Mouse (Mus musculus) adrenal gland (tissue): Measurements from ENCODE around the gene Acbd6.

ENCODE experiments used
- intact Hi-C: fragments of 180-260 bp; cut with DNase I; formaldehyde crosslinking; loops from one replicate; pipeline ENCODE4 v1.15.1; 2025

Acbd6 gene

DNA sequence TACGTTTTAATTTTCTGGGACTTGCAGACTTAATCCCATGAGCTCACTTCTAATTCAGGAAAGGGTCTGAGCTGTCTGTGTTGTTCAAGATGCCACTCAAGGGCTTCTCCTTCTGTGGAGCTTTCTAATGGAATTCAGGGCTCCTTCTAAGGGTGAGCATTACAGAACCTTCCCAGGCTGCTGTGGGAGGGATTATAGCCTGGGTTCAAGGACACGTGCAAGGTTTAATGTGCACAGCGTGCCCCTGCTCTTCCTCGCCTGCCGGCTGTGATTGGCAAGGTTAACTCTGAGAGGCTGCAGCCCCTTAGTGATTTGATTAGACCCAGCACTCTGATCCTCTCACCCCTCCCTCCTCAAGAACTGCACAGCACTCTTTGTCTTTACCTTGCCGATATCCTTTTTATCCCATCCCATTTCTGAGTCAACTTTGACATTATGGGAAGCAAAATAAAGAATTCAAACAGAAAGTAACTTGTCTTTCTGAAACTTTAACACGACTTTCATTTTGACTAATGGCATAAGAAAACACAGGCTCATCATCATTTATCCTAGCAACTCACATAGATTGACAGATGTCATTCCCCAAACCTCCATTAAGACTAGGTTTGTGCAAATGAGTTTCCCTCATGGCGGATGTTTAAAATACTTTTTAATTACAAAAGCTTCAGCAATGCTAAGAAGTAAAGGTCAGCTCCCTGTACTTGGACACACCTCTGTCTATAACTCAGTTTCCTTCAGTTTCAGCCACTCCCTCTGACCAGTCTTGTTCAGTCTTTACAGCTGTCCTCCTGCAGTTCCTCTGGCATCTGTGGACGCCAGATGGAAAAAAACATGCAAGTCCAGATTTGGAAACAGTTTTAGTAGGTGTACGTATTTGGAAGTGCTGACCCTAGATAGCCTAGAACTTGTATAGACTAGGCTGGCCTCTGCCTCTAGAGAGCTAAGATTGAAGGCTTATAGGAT, 88.7 kb downstream of the Acbd6 start:
- intact Hi-C loops: no loop called here

DNA sequence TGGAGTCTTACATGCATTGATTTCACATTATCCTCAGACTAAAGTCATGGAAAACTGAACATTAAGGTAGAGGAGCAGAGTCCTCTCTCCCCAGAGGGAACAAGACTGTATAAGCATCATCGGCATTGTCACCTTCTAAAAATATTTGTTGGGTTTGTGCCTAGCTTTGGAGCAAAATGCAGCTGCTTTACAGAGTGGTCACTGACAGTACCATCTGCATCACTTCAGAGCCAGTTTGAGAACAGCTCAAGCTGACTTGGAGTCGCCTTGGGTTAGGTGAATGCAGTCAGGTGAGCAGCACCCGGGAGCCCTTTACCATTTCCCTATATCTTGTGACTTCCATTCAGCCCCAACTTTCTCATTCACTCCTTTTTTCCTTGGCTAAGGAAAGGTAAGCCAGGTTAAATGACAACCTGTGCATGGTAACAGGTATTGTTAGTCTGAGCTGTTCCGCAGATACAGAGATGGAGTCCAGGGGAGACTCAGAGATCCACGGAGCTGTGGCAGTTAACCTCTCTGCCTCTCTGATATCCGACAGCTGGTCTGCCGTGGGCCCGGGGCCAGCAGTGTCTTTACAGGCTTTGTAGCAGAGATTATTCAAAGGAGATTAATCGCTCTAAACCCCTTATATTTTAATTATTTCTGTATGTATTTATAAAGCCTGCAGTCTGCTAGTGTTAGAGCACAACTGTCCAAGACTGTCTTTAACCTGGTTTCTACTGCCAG, 92.4 kb downstream of the Acbd6 start:
- intact Hi-C loops: no loop called here

DNA sequence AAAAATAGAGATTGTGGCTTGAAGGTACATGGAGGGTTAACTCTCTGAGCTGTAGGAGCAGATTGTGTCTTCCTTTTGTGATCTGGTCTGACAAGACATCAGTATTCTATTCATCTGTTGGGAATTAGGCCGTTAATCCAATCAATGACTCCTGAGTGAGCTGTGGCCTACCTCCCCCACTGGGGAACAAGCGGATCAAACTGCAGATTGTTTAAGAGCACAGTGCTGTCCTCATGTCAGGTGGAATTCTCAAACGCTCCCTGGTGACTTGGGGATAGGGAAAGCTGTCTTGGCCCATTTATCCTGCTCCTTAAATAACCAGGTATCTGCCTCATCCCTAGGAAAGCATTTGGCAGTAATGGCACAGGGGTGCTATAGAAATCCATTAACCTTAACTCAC, 97.0 kb downstream of the Acbd6 start:
- intact Hi-C loops: no loop called here

DNA sequence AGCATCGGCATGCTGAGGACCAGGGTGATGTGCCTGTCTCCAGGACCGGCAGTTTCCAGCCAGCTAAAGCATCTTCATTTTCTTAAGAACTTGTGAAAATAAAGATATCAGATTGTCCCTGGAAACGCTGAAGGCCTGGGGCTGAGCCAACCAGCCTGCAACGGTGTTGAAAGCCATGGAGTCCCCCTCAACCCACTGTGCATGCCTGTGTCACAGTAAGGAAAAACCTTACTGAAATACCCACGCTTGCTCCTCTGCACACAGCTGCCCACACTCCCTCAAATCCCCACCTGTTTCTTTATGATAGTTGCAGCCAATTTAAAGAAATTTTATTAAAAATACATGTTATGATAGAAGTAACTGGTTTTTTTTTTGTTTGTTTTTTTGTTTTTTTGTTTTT, 98.4 kb downstream of the Acbd6 start:
- intact Hi-C loops: no loop called here

DNA sequence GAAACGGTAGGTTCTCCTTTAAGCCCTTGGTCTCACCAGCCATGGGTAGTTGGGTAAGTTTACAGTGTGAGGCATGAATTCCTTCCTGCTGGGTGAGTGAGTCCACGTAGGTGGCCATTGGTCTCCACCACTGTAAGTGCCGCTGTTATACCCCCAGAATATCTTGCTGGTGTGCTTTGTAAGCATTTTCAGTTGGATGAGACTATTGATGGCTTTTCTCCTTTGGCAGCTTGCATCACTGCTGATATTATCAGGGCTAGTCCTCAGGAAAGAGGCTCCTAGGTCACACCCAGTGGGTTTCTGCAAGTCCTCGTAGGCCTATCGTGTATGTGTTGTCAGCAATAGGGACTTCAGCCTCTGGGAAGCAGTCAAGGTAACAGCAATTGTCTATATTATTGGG, 106.1 kb downstream of the Acbd6 start:
- intact Hi-C loops: no loop called here

DNA sequence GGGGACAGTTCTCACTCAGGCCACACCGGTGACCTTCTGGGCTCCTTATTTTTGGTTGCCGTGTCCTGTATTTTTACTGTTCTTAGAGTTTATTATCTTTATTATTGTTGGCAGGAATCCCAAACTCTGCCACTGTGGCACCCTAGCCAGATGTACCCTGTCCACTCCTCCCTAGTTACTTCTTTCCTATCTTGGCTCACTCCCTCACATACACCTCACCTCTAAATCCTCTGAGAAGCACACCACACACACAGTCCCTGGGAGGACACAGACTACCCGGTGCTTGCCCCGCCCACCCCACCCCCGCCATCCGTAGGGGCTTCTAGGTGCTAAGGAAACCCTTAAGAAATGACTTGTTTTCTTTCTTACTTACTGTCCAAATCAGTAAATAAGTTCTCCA, 117.7 kb downstream of the Acbd6 start:
- intact Hi-C loops: no loop called here

DNA sequence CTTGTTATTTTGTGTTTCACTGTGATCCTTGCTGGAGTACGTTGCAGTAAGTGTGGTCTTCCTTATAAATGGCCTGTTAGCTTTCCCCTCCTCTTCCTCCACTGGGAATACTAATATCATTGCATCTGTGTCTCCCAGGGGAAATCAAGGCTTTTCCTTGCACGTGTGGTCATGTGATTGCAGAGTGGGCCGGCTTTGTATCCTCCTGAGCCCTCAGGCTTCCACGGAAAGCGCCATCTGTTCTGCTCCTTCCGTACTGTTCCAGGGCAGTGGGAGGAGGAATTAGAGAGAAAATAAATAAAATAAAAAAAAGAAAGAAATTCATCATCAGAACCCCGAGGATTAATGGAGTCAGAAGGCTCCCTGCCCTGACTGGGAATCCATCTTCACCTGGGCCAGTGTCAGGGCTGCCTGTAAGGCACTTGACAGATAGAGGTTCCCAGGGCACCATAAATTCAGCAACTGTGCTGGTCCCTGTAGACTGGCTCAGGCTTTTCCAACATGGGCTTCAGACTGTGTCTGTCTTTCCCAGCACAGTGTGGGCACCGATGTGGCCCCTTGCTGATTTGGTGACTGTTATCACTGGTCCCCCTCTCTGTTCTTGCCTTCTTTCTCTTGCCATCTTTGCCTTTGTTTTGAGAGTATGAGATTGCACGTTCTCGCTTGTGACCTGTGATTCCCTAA, 123.3 kb downstream of the Acbd6 start:
- intact Hi-C loops: no loop called here

DNA sequence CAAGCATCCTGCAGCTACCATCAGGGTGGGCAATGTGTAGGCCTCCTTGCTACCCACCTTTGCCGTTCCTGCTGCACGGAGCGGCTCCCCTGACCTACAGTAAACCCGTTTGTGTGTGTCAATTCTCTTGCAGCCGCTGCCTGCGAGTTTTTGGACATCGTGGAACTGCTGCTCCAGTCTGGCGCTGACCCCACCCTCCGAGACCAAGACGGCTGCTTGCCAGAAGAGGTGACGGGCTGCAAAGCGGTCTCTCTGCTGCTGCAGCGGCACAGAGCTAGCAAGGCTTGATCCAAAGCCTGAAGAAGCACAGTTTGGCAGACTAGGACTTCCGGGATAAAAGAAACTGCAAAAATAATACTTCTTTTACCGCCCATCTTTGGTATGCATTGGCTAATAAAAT, 128.9 kb downstream of the Acbd6 start:
- intact Hi-C loops: no loop called here

DNA sequence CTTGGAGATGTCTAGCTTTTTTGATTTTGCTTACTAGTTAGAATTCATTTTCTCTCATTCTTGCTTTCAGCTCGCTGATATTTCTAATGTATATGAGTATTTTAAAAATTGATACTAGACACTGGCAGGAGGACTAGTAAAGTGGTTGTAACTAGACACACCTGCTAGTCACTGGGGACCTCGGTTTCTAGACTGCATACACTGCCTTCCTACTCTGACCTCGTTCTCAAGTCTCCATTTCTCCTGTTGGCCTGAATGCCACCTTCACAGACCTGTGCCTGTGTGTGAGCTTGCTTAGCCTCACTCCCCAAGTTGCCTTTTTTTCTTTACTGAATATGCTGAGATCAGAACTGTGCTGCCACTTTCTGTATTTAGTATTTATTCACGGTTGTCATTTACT, 131.2 kb downstream of the Acbd6 start:
- intact Hi-C loops: no loop called here

DNA sequence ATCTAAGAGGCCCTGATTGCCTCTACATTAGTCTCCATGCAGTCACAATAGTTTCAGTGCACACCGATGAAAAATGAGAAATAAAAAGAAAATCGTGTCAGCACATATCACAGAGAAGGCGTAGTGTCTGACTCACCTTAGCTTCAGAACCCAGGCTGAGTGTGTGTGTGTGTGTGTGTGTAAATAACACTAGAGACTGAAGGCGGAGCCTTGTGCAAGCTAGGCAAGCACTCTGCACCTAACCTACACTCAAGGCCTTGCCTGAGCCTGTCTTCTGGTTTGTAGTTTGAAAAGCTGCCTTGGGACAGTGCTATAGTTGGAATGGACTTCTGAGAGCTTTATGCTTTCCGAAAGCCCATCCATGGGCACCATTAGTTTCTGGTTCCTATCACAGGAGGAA, 131.6 kb downstream of the Acbd6 start:
- intact Hi-C loops: no loop called here

DNA sequence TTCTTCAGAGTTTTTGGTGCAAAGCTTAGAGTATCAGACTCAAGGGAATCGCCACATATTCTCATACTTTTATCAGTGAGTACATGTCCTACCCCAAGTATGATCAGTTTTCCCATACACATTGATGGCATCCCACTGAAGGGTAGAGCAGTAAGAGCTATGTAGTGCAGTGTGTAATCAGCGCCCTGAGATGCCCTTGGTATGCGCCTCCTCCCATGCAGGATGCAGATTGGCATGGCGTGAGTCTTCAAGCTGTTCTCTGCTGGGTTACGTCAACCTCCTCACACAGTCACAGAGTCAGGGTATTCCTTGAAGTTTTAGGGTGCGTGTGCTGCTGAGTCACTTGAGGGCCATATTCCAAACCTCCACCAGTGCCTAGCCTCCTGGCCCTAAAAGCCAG, 134.3 kb downstream of the Acbd6 start:
- intact Hi-C loops: no loop called here

DNA sequence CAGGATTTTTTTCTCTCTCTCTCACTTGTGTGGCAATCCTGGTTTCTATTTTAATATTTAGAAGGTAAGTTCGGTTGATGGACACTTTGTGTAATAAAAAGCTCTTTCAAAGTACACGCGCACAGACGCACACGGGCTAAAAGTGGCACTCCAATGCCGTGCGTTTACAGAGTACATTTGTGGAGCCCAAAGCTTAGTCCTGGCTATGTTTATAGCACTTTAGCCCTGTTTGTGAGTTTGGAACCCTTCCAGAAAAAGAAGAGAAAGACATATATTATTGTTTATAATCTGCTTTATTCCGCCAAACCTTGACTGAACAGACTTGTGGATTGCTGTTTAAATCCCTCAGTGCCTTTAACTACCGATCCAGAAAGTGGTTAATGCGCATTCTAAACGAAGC, 135.1 kb downstream of the Acbd6 start:
- intact Hi-C loops: no loop called here

DNA sequence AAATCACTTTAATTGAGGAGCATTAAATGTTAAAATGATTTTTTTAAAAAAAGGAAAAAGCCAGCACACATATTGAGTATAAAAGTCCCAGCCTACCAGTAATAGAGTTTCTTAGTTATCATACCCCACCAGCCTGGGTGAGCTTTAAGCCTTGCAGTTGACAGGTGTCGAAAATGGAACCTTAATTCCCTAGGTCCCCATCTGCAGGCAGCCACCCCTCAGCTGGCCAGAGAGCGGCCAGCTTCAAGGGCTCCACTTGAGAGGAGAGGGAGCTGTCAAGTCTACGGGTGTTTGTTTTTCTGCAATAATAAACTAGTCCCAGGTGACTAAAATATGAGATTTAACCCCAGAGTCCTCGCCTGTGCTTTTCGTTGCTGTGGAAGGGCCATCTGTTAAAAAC, 135.5 kb downstream of the Acbd6 start:
- intact Hi-C loops: no loop called here

DNA sequence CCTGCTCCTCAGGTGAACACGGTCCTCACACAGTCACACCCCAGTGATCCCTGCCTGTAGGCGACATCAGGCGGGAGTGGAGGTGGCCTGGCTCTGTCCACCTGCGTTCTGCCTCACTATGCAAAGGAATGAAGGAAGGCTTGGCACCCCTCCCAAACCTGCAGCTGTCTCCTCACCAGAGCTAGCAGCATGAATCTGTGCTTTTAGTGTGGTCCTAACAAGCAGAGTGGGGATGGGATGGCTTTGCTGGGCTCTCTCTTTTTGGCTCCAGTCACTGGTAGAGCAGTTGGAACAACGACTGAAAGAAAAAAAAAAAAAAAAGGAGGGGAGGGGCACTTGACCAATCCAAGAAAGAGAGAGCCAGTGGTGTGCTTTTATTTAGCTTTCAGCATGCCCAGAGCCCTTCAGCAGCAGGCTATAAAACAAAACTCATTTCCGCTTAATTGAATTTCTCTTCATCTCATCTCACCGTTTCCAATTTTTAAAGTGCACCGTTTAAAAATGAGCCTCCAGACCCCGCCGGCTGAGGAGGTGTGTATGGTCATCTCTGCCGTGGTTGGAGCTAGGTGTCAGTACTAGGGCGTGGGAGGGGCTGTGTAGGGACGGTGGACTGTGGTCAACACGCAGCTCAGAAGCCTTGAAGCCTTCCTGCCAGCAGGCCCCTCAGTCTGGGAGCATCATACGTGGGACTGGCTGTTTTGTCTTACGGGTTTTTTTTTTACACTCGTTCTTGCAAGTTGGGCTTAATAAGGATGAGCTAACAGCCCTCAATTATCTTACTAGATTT, 140.6 kb downstream of the Acbd6 start:
- intact Hi-C loops: no loop called here

DNA sequence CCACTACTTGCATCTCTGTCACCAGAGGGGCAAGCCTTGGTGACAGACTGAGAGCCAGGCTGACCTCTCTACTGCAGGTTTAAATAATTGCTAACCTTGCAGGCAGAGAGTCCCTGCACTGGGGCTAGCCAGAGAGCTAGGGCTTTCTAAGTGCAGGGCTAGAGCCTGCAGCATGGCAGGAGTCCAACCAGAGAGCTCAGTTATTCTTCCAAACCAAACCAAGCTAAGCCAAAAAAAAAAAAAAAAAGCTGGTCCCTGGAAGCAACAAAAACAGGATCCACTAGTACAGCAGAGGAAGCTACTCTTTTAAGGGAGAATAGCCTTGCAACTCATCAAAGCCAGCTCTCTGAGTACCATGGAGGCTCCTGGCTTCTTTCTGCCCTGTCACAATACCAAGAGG, 143.0 kb downstream of the Acbd6 start:
- intact Hi-C loops: no loop called here

DNA sequence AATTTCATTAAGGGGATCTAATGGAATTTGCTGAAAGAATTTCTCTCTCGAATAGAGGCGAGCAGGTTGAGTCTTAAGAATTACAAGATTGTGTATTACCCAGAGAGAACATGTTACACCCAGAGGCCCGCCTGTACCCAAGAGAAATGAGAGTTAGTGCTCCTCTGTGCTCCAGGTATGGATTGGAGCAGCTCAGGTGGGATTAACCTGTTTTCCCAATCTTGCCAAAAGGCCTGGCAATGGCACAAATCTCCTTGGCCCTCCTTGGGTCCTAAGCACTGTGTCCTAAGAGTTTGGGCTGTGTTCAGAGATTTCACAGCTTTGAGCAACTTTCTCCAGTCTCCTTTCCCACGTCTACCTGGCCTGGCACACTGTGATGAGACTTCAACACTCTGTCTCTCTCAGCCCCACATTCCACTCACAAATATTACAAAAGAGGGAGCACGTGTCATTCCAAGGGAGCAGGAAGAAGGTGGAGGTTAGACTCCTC, 145.3 kb downstream of the Acbd6 start:
- intact Hi-C loops: no loop called here

DNA sequence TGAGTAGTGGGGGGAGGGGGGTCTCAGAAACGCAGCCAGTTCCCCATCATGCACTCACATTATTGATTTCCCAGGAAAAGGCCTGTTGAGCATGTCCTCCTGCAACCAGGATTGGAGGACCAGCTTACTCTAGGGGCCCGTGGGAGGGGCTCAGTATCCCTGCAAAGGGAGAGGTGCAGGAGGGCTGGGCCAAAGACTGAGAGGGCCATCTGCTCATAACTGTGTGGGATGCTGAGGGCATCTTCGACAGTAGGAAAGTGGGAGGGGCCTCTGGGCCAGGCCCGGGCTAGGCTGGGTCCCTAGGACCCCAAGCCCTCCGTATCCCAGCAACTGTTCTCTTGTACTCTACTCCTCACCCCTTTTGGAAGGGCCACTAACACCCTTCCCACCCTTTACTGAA, 146.3 kb downstream of the Acbd6 start:
- intact Hi-C loops: no loop called here

DNA sequence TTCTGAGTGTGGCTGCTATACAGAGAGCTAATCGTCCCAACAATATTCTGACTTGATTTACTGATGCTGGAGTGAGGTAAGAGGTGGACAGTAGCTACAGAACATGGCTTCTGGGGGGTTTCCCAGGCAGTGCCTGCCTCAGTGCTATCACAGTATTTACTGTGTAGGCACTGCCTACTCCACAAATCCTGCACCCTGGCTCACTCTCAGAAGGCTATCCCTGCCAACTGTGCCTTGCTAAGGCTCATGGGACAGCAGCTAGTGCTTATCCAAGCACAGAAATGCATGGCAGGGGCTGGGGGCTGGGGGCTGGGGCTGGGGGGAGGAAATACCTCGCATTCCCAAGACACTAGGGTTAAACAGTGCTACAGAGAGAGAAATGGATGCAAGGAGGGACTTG, 155.4 kb downstream of the Acbd6 start:
- intact Hi-C loops: no loop called here

DNA sequence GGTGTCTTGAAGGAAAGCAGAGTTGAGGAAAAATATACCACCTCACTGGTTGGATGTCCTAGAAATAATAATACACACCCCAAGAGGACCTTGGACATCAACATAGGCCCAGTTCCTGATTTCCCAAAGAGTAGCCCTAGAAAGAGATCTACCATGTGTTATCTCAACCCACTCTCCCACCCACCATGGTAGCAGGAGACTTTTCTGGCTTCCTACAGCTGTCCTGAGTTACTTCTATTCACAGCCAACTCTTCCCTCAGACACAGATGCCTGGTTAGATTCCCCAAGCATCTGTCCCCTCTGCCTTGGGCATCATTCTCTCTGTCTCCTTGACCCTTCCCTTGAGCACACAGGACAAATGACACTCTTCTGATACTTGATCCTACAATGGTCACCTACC, 157.4 kb downstream of the Acbd6 start:
- intact Hi-C loops: no loop called here

DNA sequence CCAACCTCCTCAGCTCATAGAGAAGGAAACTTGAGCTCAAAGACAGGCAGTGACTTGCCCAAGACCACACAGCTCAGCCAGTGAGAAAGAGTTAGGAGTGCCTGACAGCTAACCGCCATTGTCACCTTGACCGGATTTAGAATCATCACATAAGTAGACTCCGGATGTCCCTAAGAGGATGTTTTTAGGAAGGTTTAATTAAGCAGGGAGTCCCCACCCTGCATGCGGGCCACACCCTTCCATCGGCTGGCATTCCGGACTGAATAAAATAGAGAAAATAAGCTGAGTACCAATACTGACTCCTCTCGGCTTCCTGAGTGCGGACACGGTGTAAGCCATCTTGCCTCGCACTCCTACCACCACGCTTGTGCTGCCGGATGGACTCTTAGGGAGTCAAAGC, 159.4 kb downstream of the Acbd6 start:
- intact Hi-C loops: no loop called here

DNA sequence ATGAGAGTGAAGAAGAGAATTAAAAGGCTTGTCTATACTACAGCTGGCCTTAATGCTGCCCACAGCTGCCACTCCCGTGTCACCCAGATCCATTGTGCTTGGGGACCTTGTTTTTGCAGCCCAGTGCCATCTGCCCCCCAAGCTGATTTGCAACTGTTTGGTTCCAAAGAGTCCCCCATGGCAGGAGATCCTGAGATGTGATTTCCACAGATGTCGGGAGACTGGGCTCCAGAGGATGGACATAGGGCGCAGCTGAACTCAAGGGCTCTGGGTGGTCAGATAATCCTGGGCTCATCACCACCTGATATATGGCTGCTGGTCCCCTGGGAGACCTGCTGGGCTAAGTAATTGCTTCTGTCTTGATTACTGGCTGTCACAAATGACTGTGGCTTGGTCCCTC, 160.9 kb downstream of the Acbd6 start:
- intact Hi-C loops: no loop called here
